Mouse (Mus musculus) hindbrain, embryonic 10.5 days (tissue): ENCODE results near the gene 2610507B11Rik. TPM values are rescaled to one million over a fixed set of nuclear protein-coding genes. Genes with fewer than 3 reads are reported as not detected.
A peak's percentile ranks its signal among the peaks of the same experiment; 100 is the strongest.

Experiments used
- DNase-seq: peaks from one replicate; pipeline ENCODE4 v3.0.0-alpha.2; 2017; ENCODE audit warnings: low spot score
- H3K27ac ChIP-seq: fragments of 300-500 bp; sonication (generic); 2 replicates; pipeline ENCODE4 v1.5.1; 2016; ENCODE audit warnings: mild to moderate bottlenecking, moderate library complexity
- H3K27me3 ChIP-seq: fragments of 300-500 bp; sonication (generic); 2 replicates; pipeline ENCODE4 v1.6.1; 2016; ENCODE audit warnings: mild to moderate bottlenecking; ENCODE audit not compliant: poor library complexity, insufficient read depth, severe bottlenecking
- H3K36me3 ChIP-seq: fragments of 300-500 bp; sonication (generic); 2 replicates; pipeline ENCODE4 v1.6.1; 2016; ENCODE audit warnings: mild to moderate bottlenecking, moderate library complexity
- H3K4me1 ChIP-seq: fragments of 300-500 bp; sonication (generic); replicated peaks from 2 replicates; pipeline ENCODE4 v1.6.1; 2016; ENCODE audit warnings: mild to moderate bottlenecking
- H3K4me3 ChIP-seq: fragments of 300-500 bp; sonication (generic); 2 replicates; pipeline ENCODE4 v1.5.1; 2016; ENCODE audit warnings: mild to moderate bottlenecking, moderate library complexity
- H3K9me3 ChIP-seq: fragments of 300-500 bp; sonication (generic); 2 replicates; pipeline ENCODE4 v1.6.1; 2016; ENCODE audit warnings: mild to moderate bottlenecking, moderate library complexity
- WGBS: fragments of 180-500 bp; shearing (Covaris S2); methylation state at CpG from one replicate; pipeline ENCODE4 v1.1.7; 2016; 5-methylcytosine and 5-hydroxymethylcytosine counted together
- polyA plus RNA-seq: library from polyadenylated mRNA; unstranded; fragments of >200 nt; fragmentation: Nextera tagmentation; extraction: Ambion mirVana; gene quantifications from 2 replicates; pipeline ENCODE4 v1.2.1, GENCODE M21; 2016

Gene 2610507B11Rik
- polyA plus RNA-seq, 1 experiment from 2014 or later = 53.2 TPM

GRCm38 (mm10) chr11:78301357-78302084 lies 40.0 kb downstream of the 2610507B11Rik start, which contains the start of gene Spag5:
Spag5 (plus strand) TSS chr11:78301529.
- Histone ChIP-seq H3K27ac (peak within 1 kb of the TSS; percentile 93), H3K36me3 (peaks cover 35% of the 10 kb centered on the region), H3K4me3 (peak within 1 kb of the TSS; percentile 77), H3K4me1 (peaks cover 32% of the 10 kb centered on the region), H3K27me3 (no peaks in the 10 kb centered on the region), H3K9me3 (no peaks in the 10 kb centered on the region)
- under 1% methylated on average over 49 of the region's 49 CpGs for WGBS
- DNase-seq = peak; percentile 92

- peaks cover 36% of the 10 kb centered on the region for H3K4me1 ChIP-seq
- no peaks in the 10 kb centered on the region for H3K27me3 ChIP-seq
- no peaks in the 10 kb centered on the region for H3K9me3 ChIP-seq
- peaks cover 72% of the 10 kb centered on the region for H3K36me3 ChIP-seq
- WGBS = 93% methylated on average over 4 of the region's 4 CpGs
- DNase-seq = no peak
- no peak overlapping the region for H3K4me3 ChIP-seq
- no peak overlapping the region for H3K27ac ChIP-seq
These were observed 43.7 kb downstream of the 2610507B11Rik start for GRCm38 (mm10) chr11:78305272-78305671.

- WGBS = 83% methylated on average over 8 of the region's 8 CpGs
- peaks cover 98% of the 10 kb centered on the region for H3K36me3 ChIP-seq
- H3K27ac ChIP-seq = no peak overlapping the region
- H3K27me3 ChIP-seq = no peaks in the 10 kb centered on the region
- H3K4me3 ChIP-seq = no peak overlapping the region
- H3K4me1 ChIP-seq = peaks cover 13% of the 10 kb centered on the region
- DNase-seq = no peak
- no peaks in the 10 kb centered on the region for H3K9me3 ChIP-seq
These were observed 49.4 kb downstream of the 2610507B11Rik start for GRCm38 (mm10) chr11:78310861-78311511.

GRCm38 (mm10) chr11:78313662-78314061 lies 52.1 kb downstream of the 2610507B11Rik start:
- Histone ChIP-seq H3K27me3 (no peaks in the 10 kb centered on the region), H3K36me3 (peaks cover 98% of the 10 kb centered on the region), H3K9me3 (no peaks in the 10 kb centered on the region), H3K4me3 (no peak overlapping the region), H3K4me1 (peaks cover 5% of the 10 kb centered on the region; the same call in 1 of the 2 replicates), H3K27ac (no peak overlapping the region)
- no peak for DNase-seq
- 97% methylated on average over 2 of the region's 2 CpGs for WGBS

- peaks cover 97% of the 10 kb centered on the region for H3K36me3 ChIP-seq
- H3K27ac ChIP-seq = no peak overlapping the region
- no peak for DNase-seq
- no peak overlapping the region for H3K4me3 ChIP-seq
- H3K27me3 ChIP-seq = no peaks in the 10 kb centered on the region
- 92% methylated on average over 2 of the region's 2 CpGs for WGBS
- H3K4me1 ChIP-seq = peaks cover 13% of the 10 kb centered on the region
- no peaks in the 10 kb centered on the region for H3K9me3 ChIP-seq
These were observed 56.9 kb downstream of the 2610507B11Rik start for GRCm38 (mm10) chr11:78318411-78318810.

- Histone ChIP-seq H3K9me3 (no peaks in the 10 kb centered on the region), H3K27me3 (no peaks in the 10 kb centered on the region), H3K27ac (no peak overlapping the region; the same call in 1 of the 2 replicates), H3K36me3 (peaks cover 85% of the 10 kb centered on the region), H3K4me3 (no peak overlapping the region), H3K4me1 (peaks cover 20% of the 10 kb centered on the region)
- 81% methylated on average over 2 of the region's 2 CpGs for WGBS
- no peak for DNase-seq
These were observed 60.7 kb downstream of the 2610507B11Rik start for GRCm38 (mm10) chr11:78322076-78322831.

GRCm38 (mm10) chr11:78322860-78323259 lies 61.3 kb downstream of the 2610507B11Rik start, which contains the start of gene Aldoc:
Aldoc (plus strand) TSS chr11:78322968.
- Histone ChIP-seq H3K4me1 (peaks cover 20% of the 10 kb centered on the region), H3K36me3 (peaks cover 79% of the 10 kb centered on the region), H3K27ac (no peak within 1 kb of the TSS; the same call in 1 of the 2 replicates), H3K9me3 (no peaks in the 10 kb centered on the region), H3K4me3 (0 out of 2 replicates have a peak within 1 kb of the TSS, but pooled peaks have one; percentile 24), H3K27me3 (no peaks in the 10 kb centered on the region)
- 7% methylated on average over 15 of the region's 15 CpGs for WGBS
- peak; percentile 35 for DNase-seq

GRCm38 (mm10) chr11:78324000-78324785 lies 62.6 kb downstream of the 2610507B11Rik start:
- WGBS = 88% methylated on average over 15 of the region's 15 CpGs

GRCm38 (mm10) chr11:78324965-78325364 lies 63.4 kb downstream of the 2610507B11Rik start:
- H3K9me3 ChIP-seq = no peaks in the 10 kb centered on the region
- DNase-seq = no peak
- 91% methylated on average over 12 of the region's 12 CpGs for WGBS
- H3K36me3 ChIP-seq = peaks cover 58% of the 10 kb centered on the region
- H3K27ac ChIP-seq = no peak overlapping the region
- H3K4me3 ChIP-seq = no peak overlapping the region
- no peaks in the 10 kb centered on the region for H3K27me3 ChIP-seq
- peaks cover 33% of the 10 kb centered on the region for H3K4me1 ChIP-seq

More at GRCm38 (mm10) chr11:78324000-78324785, 62.6 kb downstream of the 2610507B11Rik start:
- no peaks in the 10 kb centered on the region for H3K9me3 ChIP-seq
- H3K4me3 ChIP-seq = no peak overlapping the region
- H3K4me1 ChIP-seq = peaks cover 28% of the 10 kb centered on the region
- H3K36me3 ChIP-seq = peaks cover 66% of the 10 kb centered on the region
- no peak overlapping the region for H3K27ac ChIP-seq
- no peaks in the 10 kb centered on the region for H3K27me3 ChIP-seq
- DNase-seq = no peak

GRCm38 (mm10) chr11:78327215-78327614 lies 65.7 kb downstream of the 2610507B11Rik start:
- Histone ChIP-seq H3K36me3 (peaks cover 39% of the 10 kb centered on the region), H3K27me3 (no peaks in the 10 kb centered on the region)

GRCm38 (mm10) chr11:78327634-78328511 lies 66.3 kb downstream of the 2610507B11Rik start, which contains the start of gene Pigs:
Pigs (plus strand) TSS chr11:78328415.
- WGBS = 13% methylated on average over 37 of the region's 37 CpGs
- Histone ChIP-seq H3K27me3 (no peaks in the 10 kb centered on the region), H3K4me1 (peaks cover 26% of the 10 kb centered on the region), H3K9me3 (no peaks in the 10 kb centered on the region), H3K27ac (peak within 1 kb of the TSS; percentile 87), H3K36me3 (peaks cover 39% of the 10 kb centered on the region), H3K4me3 (peak within 1 kb of the TSS; percentile 97)
- DNase-seq = peak; percentile 96

More at GRCm38 (mm10) chr11:78327215-78327614, 65.7 kb downstream of the 2610507B11Rik start:
- Histone ChIP-seq H3K27ac (no peak overlapping the region), H3K9me3 (no peaks in the 10 kb centered on the region), H3K4me1 (peaks cover 33% of the 10 kb centered on the region), H3K4me3 (no peak overlapping the region)
- no peak for DNase-seq
- 94% methylated on average over 4 of the region's 4 CpGs for WGBS
